Mouse (Mus musculus) embryo, embryonic 10 days (tissue): Measurements from ENCODE around the gene Gpr35.
"Not testable (repeated sequence)": the region's sequence is repeated elsewhere in the genome, so short reads cannot be mapped to it uniquely, and the experiment has no call there.

Source experiments
- DNase-seq: peaks from one replicate; pipeline ENCODE4 v3.0.0-alpha.2; 2015; ENCODE audit warnings: low spot score

The Gpr35 gene

DNA sequence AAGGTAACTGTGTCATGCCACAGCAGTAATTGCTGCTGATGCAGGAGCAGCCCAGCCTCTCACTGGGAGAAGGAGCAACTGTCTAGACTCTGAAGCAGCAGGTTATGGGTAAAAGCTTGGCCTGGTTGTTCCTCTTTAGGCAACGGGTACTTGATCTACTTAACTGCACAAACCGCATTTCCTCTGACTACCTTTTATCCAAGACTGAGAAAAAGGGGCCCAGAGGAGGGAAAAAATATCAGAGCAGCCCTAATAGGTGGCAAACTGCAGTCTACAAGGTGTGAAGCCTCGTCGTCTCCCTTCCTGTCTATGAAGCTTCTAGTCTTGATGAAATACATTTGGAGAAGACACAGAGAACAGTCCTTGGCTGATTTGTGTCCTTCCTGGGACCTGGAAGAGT lies 17.1 kb upstream of the Gpr35 start:
- no peak for DNase-seq

DNA sequence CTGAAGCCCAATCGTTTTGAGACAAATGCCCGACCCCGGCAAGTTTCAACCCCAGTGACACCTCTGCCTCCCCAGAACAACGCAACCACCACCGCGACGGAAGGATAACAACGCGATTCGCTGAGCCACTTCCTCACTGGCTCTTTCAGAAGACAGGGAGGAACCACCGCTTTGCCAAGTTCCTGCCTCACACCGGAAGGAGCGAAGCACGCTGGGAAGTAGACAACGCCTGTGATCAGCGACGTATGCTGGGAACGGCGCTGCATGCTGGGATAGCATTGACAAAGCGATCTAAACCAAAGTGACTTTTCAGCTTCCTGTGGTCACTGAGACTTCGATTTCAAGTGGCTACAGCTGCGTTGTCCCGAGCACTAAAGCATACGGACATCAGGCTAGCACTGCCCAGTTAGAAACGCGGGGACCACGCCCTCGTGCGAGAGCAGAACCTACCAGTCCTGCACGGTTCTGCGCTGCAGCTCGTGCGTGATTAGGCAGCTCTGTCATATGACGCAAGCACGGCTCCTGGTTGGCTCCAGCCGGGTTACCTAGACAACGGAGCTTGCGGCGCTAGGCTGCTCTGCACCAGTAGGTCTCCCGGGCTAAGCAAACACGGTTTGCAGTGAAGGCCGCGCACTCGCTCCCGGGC lies 16.4 kb upstream of the Gpr35 start, which contains the start of gene Capn10:
TSS of gene Capn10 (plus strand) at position 195 of the 646 bp plus-strand sequence.
- DNase-seq, result peak; percentile 99

DNA sequence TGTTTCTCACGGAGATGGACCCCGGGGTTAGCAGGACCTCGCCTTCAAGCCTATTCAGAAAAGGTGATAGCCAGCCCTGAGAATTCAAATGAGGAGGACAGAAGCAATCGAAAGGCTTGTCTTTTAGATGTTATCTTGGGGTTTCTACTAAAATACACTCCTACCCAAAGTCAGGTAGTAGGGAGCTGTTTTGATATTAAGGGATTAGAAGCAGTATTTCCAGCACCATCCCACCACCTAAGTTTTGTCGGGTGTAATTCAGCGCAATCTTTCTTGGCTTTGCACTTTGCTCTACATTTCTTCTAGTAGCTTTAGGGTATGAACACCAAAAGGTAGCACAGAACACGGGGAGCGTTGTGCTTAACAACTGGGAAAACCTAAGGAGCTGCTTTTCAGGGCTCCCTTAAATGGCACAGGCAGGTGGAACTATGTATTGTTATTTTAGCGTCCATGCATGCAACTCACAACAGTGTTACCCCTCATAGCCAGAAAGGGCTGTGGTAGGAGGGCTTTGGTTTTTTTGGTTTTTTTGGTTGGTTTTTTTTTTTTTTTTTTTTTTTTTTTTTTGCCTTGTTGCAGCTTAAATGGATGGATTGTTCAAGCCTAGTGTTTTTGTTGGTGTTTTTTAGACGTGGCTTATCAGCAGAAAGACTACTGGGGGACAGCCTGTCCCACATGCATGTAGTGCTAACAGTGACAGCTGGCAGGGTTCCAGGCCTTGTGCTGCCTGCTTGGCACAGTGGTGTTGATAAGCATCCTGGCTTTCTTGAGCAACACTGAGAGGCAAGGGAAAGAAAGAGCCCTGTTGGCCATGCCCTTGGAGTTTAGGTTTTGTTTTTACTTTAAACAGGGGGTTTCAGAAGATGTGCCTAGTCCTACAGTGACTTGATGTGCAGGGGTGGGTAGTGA lies 15.4 kb upstream of the Gpr35 start:
- DNase-seq, result no peak

DNA sequence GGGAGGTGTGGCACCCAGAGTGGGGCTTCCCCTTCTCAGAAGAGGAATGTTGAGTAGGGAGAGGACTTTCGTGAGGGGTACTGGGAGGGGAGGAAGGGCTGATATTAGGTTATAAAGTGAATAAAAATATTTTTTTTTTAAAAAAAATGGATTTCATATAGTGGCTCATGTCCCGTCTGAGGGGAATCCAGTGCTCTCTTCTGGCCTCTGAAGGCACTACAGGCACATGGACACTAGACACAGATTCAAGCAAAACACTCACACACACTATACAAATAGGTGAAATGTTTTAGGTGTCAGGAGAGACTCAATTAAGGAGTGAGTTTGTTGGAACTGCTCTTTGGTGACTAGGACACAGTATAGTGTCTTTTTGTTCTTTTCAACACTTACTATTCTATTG lies 14.7 kb upstream of the Gpr35 start:
- no peak for DNase-seq

DNA sequence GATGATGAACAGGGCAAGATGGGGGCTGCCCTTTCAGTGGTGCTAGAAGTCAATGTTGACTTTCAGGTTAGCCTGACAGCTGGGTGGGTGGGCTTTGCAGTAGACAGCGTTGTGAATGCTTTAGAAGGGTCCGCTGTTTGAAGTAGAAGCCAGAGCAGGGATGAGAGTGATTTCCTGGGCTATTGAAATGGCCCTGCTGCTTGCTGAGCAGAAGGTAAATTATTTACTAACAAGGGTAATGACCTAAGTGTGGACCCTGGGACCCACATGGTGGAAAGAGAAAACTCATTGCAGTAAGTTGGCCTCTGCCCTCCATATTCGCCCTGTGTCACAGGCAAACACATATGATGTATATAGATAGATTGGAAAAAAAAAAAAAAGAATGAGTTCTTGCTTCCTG lies 14.2 kb upstream of the Gpr35 start:
- no peak for DNase-seq

DNA sequence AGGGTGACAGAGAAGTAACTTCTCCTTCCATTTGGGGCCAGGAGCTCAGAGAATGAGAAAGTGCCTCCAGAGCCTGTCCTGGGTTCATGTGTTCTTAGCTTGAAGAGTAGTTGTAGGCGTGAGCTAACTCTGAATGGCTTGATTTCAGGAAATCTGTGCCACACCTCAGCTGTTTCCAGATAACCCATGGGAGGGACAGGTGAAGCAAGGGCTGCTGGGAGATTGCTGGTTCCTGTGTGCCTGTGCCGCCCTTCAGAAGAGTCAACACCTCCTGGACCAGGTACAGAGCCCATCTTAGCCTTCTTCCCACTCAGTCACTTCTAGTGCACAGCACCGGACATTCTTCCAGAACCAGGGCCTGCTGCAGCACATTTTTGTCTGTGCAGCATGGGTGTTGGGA lies 12.9 kb upstream of the Gpr35 start:
- DNase-seq, result no peak

DNA sequence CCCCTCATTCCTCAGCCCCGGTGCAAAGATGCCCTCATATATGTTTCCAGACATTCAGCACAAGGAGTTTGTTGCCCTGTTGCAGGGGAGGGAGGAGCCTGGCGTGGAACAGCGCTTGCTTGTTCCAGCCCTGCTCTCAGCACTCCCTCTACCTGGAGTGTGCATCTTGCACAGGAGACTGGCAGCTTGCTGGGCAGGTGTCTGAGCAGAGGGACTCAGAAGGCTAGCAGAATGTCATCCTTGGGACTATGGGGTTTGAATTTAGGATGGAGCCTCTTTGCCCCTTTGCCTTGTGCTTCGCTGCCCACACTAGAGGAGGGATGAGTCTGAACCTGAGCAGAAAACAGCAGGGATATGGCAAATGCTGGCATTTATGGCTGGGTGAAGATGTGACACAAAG lies 10.9 kb upstream of the Gpr35 start:
- no peak for DNase-seq

DNA sequence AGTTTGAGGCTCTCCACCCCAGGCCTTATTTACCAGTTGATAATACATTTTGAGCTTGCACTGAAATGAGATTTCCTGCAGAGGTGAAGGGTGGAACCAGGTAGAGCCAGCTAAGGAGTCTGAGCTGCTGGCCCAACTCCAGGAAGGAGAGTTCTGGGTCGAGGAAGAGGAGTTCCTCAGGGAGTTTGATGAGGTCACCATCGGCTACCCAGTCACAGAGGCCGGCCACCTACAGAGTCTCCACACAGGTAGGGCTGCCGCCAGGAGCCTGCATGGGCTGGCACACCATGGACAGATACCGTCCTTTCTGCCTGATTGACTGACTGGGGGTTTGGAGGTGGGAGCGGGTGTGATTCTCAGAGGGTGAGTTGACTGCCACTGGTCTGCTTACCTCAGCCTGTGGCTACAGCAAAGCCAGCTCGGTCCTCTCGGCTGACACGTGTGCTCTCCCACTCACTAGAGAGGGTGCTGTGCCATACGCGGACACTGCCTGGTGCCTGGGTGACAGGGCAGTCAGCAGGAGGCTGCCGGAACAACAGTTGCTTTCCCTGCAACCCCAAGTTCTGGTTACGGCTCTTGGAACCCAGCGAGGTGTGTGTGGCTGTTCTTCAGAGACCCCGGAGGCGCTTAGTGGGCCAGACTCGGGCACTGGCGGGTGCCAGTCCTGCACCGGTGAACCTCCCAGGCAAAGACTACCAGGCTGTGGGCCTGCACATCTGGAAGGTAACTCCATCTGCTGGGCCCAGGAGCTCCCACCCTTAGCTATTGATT lies 7.3 kb upstream of the Gpr35 start:
- DNase-seq, result no peak

DNA sequence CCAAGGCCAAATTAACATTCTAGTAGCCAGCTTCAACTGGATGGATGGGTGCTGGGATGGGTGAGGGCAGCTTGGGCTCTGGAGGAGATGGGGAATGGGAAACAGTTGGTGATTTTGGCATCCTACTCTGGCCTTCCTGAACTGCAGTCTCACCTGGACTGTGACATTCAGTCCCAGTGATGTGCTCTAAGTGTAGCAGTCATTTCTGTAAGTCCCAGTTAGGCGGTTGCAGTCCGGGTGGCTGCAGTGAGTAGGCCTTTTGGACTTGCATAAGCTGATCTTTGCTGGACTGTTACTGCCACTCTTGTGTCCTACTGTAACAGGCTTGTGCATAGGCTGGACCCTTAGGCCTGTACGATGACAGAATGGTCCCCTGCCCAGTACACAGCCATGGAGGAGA lies 2.7 kb upstream of the Gpr35 start:
- no peak for DNase-seq

DNA sequence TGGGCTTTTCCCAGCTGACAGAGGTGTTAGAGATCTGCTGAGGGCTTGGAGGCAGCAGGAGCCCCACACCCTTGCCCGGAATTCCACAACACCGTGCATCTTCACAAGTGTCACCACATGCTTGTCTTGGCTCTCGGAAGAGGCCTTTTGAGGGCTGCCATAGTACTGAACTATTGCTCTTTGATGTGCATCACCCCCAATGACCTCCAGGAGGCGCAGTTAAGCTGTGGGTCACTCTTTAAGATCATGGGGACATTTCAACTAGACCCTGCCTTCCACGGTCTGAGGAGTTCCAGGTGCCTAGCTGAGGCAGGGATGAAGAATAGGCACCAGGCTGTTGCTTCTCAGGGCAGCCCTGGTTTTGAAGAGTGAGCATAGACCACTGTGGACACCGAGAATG lies 1.2 kb upstream of the Gpr35 start:
- DNase-seq, result peak; percentile 59

DNA sequence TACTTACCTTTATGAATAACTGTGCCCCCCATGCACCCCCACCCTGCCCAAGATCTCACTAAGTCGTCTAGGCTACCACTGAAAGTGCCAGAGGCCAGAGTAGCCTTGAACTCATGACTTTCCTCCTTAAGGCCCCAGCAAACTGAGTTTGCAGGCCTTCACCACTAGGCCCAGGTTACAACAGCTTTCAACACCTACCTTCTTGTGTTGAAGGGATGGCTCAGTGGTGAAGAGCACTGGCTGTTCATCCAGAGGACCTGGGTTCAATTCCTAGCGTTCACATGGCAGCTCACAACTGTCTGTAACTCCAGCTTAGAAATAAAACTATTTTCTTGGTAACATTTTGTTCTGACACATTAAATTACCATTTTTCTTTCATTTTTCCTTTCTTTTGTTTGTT lies 3.0 kb downstream of the Gpr35 start:
- DNase-seq, result no peak

DNA sequence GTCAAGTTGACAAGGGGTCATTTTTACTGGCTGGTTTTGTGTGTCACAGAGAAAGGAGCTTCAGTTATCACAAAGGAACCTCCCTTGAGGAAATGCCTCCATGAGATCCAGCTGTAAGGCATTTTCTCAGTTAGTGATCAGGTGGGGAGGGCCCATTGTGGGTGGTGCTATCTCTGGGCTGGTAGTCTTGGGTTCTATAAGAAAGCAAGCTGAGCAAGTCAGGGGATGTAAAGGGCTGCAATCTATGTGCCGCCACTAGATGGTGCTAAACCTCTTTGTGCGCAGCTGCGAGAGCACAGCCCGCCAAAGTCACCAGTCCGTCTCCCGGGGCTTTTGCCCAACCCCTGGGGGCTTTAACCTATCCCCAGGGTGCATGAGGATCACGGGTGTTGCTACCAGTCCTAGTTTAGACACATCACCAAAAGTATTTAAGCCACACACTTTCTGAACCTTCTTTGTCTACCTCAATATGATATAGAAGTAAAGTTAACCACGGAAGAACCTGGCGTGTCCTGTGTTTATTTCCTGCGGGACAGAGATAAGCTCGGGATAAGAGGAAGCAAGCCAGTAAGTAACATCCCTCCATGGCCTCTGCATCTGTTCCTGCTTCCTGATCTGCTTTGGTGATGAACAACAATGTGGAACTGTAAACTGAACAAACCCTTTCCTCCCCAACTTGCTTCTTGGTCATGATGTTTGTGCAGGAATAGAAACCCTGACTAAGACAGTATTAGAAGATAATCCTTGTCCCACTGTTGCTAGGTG lies 6.1 kb downstream of the Gpr35 start:
- not testable (repeated sequence) for DNase-seq

DNA sequence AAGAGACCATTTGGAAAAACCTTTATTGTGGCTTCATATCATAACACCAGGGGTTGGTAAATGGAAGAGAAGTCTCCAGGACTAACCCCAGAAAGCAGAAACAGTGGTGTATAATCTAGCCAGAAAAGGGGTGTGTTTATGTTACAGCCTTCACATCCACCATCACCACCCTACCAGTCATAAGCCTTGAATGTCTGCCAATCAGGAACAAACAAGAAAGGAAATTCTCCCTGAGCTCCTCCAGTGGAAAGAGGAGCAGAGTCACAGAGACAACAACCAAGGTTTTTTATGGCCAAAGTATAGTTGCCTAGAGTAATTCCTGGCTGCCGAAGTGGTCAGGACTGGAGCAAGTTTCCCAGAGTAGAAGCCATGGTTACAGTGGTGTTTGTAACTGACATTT lies 8.3 kb downstream of the Gpr35 start:
- DNase-seq, result no peak

DNA sequence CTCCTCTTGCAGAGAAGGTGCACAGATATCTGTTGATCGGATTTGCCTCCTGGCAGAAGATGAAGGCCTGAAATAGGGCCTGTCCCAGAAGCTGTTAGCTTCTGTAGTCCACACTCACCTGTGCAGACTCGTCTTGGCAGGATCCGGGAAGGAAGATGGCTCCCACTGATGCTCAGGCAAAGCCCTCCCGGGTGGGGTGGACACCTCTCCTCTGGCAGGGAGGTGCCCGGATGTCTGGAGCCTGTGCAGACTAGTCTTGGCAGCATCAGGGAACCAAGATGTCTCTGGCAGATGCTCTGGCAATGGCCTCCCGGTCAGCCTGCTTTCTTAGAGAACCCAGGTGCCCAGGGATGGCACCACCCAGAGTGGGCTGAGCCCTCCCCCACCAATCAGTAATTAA lies 20.1 kb downstream of the Gpr35 start:
- not testable (repeated sequence) for DNase-seq

DNA sequence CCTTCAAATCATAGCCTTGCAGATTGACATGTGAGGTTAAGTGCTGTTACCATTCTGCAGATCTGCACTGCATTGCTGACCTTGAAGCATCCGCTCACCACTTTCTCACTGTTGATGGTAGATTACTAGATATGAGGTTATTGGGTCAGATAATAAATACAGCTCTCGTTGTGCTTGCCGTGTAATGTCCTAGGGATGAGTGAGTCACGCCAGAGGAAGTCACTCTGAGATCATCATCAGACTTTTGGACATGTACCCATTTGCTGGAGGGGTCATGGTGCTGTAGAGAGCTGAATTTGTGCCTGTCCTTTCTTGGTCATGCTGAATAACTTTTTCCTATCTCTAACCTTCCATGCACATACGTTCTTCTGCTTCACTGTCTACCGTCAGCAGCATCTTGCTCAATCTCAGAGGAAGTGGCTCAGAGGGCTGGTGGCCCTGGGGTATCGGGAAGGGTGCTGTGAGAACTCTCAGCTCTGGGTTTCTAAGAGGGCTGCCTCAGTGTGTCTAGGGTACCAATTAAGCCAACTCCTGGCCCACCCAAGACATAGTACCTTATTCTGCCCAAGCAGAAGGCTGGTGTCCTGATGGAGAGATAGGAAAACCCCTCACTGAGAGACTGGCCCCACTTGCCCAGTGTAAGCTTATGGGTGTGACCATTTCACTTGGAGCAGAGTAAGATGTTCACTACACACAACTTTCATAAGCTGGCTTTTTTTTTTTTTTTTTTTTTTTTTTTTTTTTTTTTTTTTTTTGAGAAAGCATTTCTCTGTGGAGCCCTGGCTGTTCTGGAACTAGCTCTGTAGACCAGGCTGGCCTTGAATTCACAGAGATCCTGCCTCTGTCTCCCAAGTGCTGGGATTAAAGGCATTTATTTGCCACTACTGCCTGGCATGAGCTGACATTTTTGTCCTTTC lies 21.5 kb downstream of the Gpr35 start:
- no peak for DNase-seq

DNA sequence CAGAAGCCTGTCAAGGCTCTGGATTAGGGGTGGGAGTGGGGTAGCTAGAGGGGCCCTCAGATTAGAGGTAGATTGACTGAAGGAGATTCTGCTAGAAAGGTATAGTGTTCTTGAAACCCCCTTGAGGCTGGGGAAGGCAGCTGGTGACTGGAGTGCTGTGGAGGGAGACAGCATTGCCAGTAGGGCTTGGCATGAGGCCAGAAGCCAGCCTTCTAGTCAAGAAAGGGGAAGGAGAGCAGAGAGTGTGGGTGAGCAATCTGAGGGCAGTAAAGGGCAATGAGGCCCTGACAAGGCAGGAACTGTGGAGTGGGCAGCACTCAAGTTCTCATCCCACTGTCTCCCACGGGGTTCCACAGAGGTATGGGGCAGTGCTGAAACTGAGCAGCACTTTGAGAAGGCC lies 22.2 kb downstream of the Gpr35 start:
- no peak for DNase-seq

DNA sequence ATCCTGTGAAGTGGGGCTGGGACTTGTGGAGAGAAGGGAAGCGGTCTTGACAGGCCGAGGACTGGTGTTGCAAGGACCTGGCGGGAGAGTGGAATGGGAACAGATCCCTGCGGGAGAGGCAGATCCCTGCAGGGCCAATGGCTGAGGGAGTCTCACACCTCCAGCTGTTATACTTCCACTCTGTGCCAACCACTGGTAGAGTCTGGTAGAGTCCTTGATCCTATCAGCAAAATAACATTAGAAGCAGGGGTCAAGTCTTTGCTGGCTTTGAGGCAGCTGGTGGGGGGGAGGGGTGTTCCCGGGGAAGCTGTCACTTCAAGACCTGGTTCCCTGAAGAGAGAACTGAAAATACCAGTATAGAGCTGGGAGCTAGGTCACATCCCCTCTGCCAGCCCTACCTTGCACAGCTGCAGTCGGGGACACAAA lies 25.5 kb downstream of the Gpr35 start:
- DNase-seq, result no peak

DNA sequence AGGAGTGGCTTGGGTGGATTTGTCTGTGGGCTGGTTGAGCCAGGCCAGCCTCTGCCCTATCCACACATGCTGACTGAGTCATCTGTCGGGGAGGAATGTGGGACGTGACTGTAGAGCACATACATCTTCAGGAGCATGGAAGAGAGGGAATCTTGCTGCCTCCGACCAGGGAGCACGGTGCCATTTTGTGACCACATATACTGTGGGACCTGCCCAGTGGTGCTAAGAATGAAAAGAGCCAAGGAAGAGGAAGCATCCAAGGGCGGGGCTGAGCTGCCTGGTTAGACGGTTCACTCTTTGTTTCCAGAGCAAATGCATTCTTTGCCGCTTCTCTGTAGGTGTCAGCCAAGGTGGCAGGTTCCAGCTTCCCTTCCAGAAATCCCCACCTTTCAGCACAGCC lies 28.0 kb downstream of the Gpr35 start:
- DNase-seq, result no peak

DNA sequence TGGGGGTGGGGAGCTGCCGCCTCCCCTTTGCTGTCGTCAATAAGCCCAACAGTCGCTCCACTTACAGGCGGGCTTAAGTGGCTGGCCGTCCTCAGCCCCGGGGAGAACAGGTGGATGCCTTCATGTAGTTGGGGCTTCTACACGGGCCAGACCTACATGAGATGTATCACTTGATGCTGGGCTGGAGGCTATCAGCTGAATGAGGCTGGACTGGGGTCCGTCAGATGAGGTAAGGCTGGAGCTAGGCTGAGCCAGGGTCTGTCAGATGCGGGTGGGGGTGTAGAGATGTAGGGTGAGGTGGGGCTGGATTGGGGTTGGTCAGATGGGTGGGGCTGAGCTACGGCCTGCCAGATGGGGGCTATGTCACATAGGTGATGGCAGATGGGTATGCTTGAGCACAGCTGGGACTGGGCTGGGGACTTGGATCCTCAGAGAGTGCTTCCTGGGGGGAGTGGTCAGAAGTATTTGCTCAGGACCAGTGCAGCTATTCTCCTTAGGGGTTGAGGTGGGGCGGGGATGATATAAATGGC lies 28.5 kb downstream of the Gpr35 start:
- DNase-seq, result no peak

DNA sequence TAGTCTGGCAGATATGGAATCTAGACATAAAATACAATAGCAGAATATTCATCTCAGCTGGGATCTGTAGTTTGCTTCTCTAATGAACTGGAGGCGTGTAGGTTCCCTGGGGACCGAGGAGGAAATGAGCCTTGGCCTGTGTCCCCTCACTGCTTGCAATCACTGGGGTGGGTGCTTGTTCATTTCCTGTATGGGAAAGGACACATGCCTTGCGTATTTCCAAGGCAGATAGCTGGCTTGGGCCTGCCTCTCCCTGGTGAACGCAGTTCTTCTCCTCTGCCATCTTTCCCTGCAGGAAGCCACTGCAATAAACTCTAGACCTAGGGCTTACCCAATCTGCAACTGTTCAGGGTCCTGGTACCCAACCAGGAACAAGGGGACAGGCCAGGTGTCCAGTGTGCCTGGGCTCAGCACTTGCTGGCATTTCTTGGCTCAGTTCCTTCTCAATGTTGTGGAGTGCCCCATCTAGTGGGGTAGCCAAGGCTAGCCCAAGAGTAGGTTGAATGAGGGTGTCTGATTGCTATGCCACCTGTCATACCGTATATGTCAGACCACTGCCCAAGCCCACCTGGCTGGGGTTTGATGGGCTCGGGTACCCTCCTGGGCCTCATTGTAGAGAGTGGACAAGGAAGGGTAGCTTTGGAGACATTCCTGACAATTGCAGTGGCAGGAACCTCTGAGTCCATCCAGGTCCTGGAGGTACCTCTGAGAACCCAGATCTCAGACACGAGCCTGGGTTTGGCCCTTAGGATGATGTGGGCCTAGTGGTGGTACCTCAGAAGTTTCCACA lies 30.6 kb downstream of the Gpr35 start:
- no peak for DNase-seq
